Mouse (Mus musculus) hindbrain, embryonic 11.5 days (tissue): ENCODE data around the gene Grid1. TPM values are rescaled to one million over a fixed set of nuclear protein-coding genes. Genes with fewer than 3 reads are reported as not detected.

Experiments used
- ATAC-seq: fragments of 200-750 bp; cut with Nextera tagmentation; 2 replicates; pipeline ENCODE4 v1.8.0; 2017; ENCODE audit warnings: mild to moderate bottlenecking, moderate TSS enrichment, moderate library complexity; ENCODE audit not compliant: low FRiP score
- DNase-seq: peaks from one replicate; pipeline ENCODE4 v3.0.0-alpha.2; 2015; ENCODE audit warnings: low spot score
- H3K27ac ChIP-seq: fragments of 300-500 bp; sonication (generic); 2 replicates; pipeline ENCODE4 v1.5.1; 2014; ENCODE audit warnings: mild to moderate bottlenecking, low read depth, low read length
- H3K27me3 ChIP-seq: fragments of 300-500 bp; sonication (generic); 2 replicates; pipeline ENCODE4 v1.6.1; 2014; ENCODE audit warnings: mild to moderate bottlenecking, low read length, moderate library complexity, mixed read lengths; ENCODE audit not compliant: control insufficient read depth, insufficient read depth
- H3K36me3 ChIP-seq: fragments of 300-500 bp; sonication (generic); 2 replicates; pipeline ENCODE4 v1.6.1; 2014; ENCODE audit warnings: mild to moderate bottlenecking, low read length, moderate library complexity, mixed read lengths; ENCODE audit not compliant: control insufficient read depth, insufficient read depth
- H3K4me1 ChIP-seq: fragments of 300-500 bp; sonication (generic); replicated peaks from 2 replicates; pipeline ENCODE4 v1.6.1; 2014; ENCODE audit warnings: low read length, mixed read lengths; ENCODE audit not compliant: control insufficient read depth, insufficient read depth
- H3K4me2 ChIP-seq: fragments of 300-500 bp; sonication (generic); replicated peaks from 2 replicates; pipeline ENCODE4 v1.6.1; 2014; ENCODE audit warnings: mild to moderate bottlenecking, low read depth, low read length
- H3K4me3 ChIP-seq: fragments of 300-500 bp; sonication (generic); 2 replicates; pipeline ENCODE4 v1.5.1; 2014; ENCODE audit warnings: low read depth, low read length
- H3K9ac ChIP-seq: fragments of 300-500 bp; sonication (generic); 2 replicates; pipeline ENCODE4 v1.6.1; 2014; ENCODE audit warnings: low read depth, low read length
- H3K9me3 ChIP-seq: fragments of 300-500 bp; sonication (generic); 2 replicates; pipeline ENCODE4 v1.6.1; 2016; ENCODE audit warnings: low read length; ENCODE audit not compliant: control insufficient read depth
- WGBS: fragments of 180-500 bp; shearing (Covaris S2); extraction: QIAGEN DNeasy Blood & Tissue Kit; methylation state at CpG from one replicate; pipeline ENCODE4 v1.1.7; 2014; 5-methylcytosine and 5-hydroxymethylcytosine counted together
- polyA plus RNA-seq: library from polyadenylated mRNA; unstranded; fragments of >200 nt; fragmentation: Nextera tagmentation; extraction: Ambion mirVana; gene quantifications from 2 replicates; pipeline ENCODE4 v1.2.1, GENCODE M21; 2014

Gene Grid1
- polyA plus RNA-seq, 1 experiment from 2014 or later = 0.54 TPM

- Histone ChIP-seq H3K9me3 (no peaks in the 10 kb centered on the region), H3K27ac (no peak overlapping the region), H3K36me3 (no peaks in the 10 kb centered on the region), H3K4me2 (no peak overlapping the region), H3K9ac (no peak overlapping the region), H3K4me1 (no peaks in the 10 kb centered on the region), H3K4me3 (no peak overlapping the region), H3K27me3 (no peaks in the 10 kb centered on the region)
- ATAC-seq = peak; percentile 40; the same call in 1 of the 2 replicates
- DNase-seq = no peak
- WGBS = 61% methylated on average over 4 of the region's 4 CpGs
Measured at GRCm38 (mm10) chr14:35541254-35541991, 721.5 kb downstream of the Grid1 start.

- WGBS = 81% methylated on average over 1 of the region's 1 CpGs
- ATAC-seq (no peak), DNase-seq (no peak)
- Histone ChIP-seq H3K27me3 (no peaks in the 10 kb centered on the region), H3K4me3 (no peak overlapping the region), H3K4me2 (no peak overlapping the region), H3K27ac (no peak overlapping the region), H3K36me3 (no peaks in the 10 kb centered on the region), H3K4me1 (no peaks in the 10 kb centered on the region), H3K9me3 (no peaks in the 10 kb centered on the region), H3K9ac (no peak overlapping the region)
Measured at GRCm38 (mm10) chr14:35541992-35542380, 722.1 kb downstream of the Grid1 start.

- H3K4me3 ChIP-seq = no peak overlapping the region
- no peak for ATAC-seq
- no peak overlapping the region for H3K4me2 ChIP-seq
- no peaks in the 10 kb centered on the region for H3K9me3 ChIP-seq
- no peaks in the 10 kb centered on the region for H3K4me1 ChIP-seq
- no peak overlapping the region for H3K9ac ChIP-seq
- WGBS = 90% methylated on average over 3 of the region's 3 CpGs
- no peak overlapping the region for H3K27ac ChIP-seq
- DNase-seq = no peak
- no peaks in the 10 kb centered on the region for H3K27me3 ChIP-seq
- no peaks in the 10 kb centered on the region for H3K36me3 ChIP-seq
Measured at GRCm38 (mm10) chr14:35554288-35554687, 734.4 kb downstream of the Grid1 start.

GRCm38 (mm10) chr14:35561244-35561893 lies 741.5 kb downstream of the Grid1 start:
- no peaks in the 10 kb centered on the region for H3K27me3 ChIP-seq
- DNase-seq (no peak), ATAC-seq (no peak)
- 94% methylated on average over 3 of the region's 3 CpGs for WGBS
- H3K4me2 ChIP-seq = no peak overlapping the region
- H3K36me3 ChIP-seq = no peaks in the 10 kb centered on the region
- no peak overlapping the region for H3K27ac ChIP-seq
- H3K9ac ChIP-seq = no peak overlapping the region
- H3K9me3 ChIP-seq = no peaks in the 10 kb centered on the region
- H3K4me1 ChIP-seq = no peaks in the 10 kb centered on the region
- H3K4me3 ChIP-seq = no peak overlapping the region

- no peak overlapping the region for H3K4me2 ChIP-seq
- 81% methylated on average over 4 of the region's 4 CpGs for WGBS
- no peak overlapping the region for H3K27ac ChIP-seq
- H3K9ac ChIP-seq = no peak overlapping the region
- H3K4me3 ChIP-seq = no peak overlapping the region
- H3K4me1 ChIP-seq = no peaks in the 10 kb centered on the region
- H3K36me3 ChIP-seq = no peaks in the 10 kb centered on the region
- no peaks in the 10 kb centered on the region for H3K9me3 ChIP-seq
- no peaks in the 10 kb centered on the region for H3K27me3 ChIP-seq
- no peak for DNase-seq
- no peak for ATAC-seq
Measured at GRCm38 (mm10) chr14:35572991-35573502, 753.1 kb downstream of the Grid1 start.

GRCm38 (mm10) chr14:35574489-35574888 lies 754.6 kb downstream of the Grid1 start:
- no peaks in the 10 kb centered on the region for H3K36me3 ChIP-seq
- H3K4me1 ChIP-seq = no peaks in the 10 kb centered on the region
- no peak overlapping the region for H3K4me2 ChIP-seq
- no peak overlapping the region for H3K4me3 ChIP-seq
- H3K9me3 ChIP-seq = no peaks in the 10 kb centered on the region
- H3K9ac ChIP-seq = no peak overlapping the region
- 85% methylated on average over 2 of the region's 2 CpGs for WGBS
- no peak overlapping the region for H3K27ac ChIP-seq
- DNase-seq (no peak), ATAC-seq (no peak)
- H3K27me3 ChIP-seq = no peaks in the 10 kb centered on the region

GRCm38 (mm10) chr14:35575285-35575684 lies 755.4 kb downstream of the Grid1 start:
- Histone ChIP-seq H3K4me1 (no peaks in the 10 kb centered on the region), H3K27ac (no peak overlapping the region), H3K9ac (no peak overlapping the region), H3K4me3 (no peak overlapping the region), H3K27me3 (no peaks in the 10 kb centered on the region), H3K36me3 (no peaks in the 10 kb centered on the region), H3K4me2 (no peak overlapping the region), H3K9me3 (no peaks in the 10 kb centered on the region)
- DNase-seq (no peak), ATAC-seq (no peak)
- 77% methylated on average over 6 of the region's 6 CpGs for WGBS

- ATAC-seq = no peak
- 89% methylated on average over 5 of the region's 5 CpGs for WGBS
- Histone ChIP-seq H3K4me3 (no peak overlapping the region), H3K36me3 (no peaks in the 10 kb centered on the region), H3K9ac (no peak overlapping the region), H3K27ac (no peak overlapping the region), H3K27me3 (no peaks in the 10 kb centered on the region), H3K4me1 (no peaks in the 10 kb centered on the region), H3K4me2 (no peak overlapping the region), H3K9me3 (no peaks in the 10 kb centered on the region)
- DNase-seq = no peak
Measured at GRCm38 (mm10) chr14:35625749-35626148, 805.8 kb downstream of the Grid1 start.
